Mouse (Mus musculus) spleen, adult 18-20 months (tissue): ENCODE measurements around the gene Tdpoz5.
"Not testable (repeated sequence)": the region's sequence is repeated elsewhere in the genome, so short reads cannot be mapped to it uniquely, and the experiment has no call there.

Source experiments
- DNase-seq, 2 experiments: peaks; one replicate each; pipeline ENCODE4 v3.0.0; 2022; ENCODE audit warnings: mixed read lengths in 2 of 2

Gene Tdpoz5

GRCm38 (mm10) chr3:93961214-93961613, at the start of gene Tdpoz5:
Gene Tdpoz5, minus strand, starts transcription at chr3:93961314.
- not testable (repeated sequence) for DNase-seq

GRCm38 (mm10) chr3:93968938-93969337, 7.8 kb upstream of the Tdpoz5 start:
- DNase-seq = not testable (repeated sequence)

GRCm38 (mm10) chr3:93943443-93943842, 17.7 kb downstream of the Tdpoz5 start, which contains the start of gene Gm9117:
Gene Gm9117, minus strand, starts transcription at chr3:93943543.
- not testable (repeated sequence) for DNase-seq

- DNase-seq = not testable (repeated sequence)
These were observed 22.7 kb downstream of the Tdpoz5 start for GRCm38 (mm10) chr3:93938386-93938785.
